Mouse (Mus musculus): Measurements from ENCODE around the gene Col1a1. TPM values are rescaled to one million over a fixed set of nuclear protein-coding genes. Genes with fewer than 3 reads are reported as not detected.

Col1a1 gene
- 869 and 941 TPM in 2 replicates for polyA plus RNA-seq (2015; fragmentation: Nextera tagmentation; extraction: Ambion mirVana)

DNA sequence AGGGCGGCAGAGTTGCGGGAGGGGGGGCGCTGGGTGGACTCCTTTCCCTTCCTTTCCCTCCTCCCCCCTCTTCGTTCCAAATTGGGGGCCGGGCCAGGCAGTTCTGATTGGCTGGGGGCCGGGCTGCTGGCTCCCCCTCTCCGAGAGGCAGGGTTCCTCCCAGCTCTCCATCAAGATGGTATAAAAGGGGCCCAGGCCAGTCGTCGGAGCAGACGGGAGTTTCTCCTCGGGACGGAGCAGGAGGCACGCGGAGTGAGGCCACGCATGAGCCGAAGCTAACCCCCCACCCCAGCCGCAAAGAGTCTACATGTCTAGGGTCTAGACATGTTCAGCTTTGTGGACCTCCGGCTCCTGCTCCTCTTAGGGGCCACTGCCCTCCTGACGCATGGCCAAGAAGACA, at the start of gene Col1a1:
Col1a1 (plus strand) TSS at position 180 of the 400 bp plus-strand sequence.
- Histone ChIP-seq H3K9me3 (ENCODE audit: low read length) (no peaks in the 10 kb centered on the region), H3K36me3 (ENCODE audit: insufficient read depth, low read length) (peaks cover 9% of the 10 kb centered on the region; the same call in 1 of the 2 replicates), H3K27me3 (ENCODE audit: insufficient read depth, low read length) (peaks cover 25% of the 10 kb centered on the region), H3K4me3 (ENCODE audit: low read length) (peak within 1 kb of the TSS; percentile 61), H3K4me1 (ENCODE audit: insufficient read depth, low read length) (peaks cover 41% of the 10 kb centered on the region), H3K9ac (replicated peaks; ENCODE audit: low read length) (peak within 1 kb of the TSS; percentile 78), H3K27ac (ENCODE audit: low read length) (peak within 1 kb of the TSS; percentile 91), H3K4me2 (replicated peaks; ENCODE audit: low read depth, low read length) (peak within 1 kb of the TSS; percentile 84)
- peak; percentile 37 for ATAC-seq (ENCODE audit: low FRiP score, low TSS enrichment)
- 12% methylated on average over 19 of the region's 19 CpGs for WGBS

DNA sequence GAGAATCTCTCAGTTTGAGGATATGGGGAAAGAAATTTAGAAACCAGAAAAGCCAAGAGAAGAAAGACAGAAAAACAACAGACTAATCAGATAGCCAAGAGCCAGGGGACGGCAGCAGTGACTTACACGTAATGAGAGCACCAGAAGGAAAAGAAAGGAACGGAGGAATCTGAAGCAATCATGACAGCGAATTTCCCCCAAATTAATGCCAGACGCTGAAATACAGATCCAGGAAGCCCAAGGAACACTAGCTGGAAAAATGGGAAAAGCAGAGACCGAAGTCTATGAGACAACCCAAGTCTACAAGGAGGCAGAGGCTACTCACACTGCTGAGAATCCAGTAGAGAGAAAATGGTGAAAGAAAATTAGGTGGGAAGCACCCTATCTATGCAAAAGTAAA, 44.9 kb upstream of the Col1a1 start:
- no peak overlapping the region for H3K4me2 ChIP-seq (replicated peaks; ENCODE audit: low read depth, low read length)
- H3K4me1 ChIP-seq (ENCODE audit: insufficient read depth, low read length), result no peaks in the 10 kb centered on the region
- no peaks in the 10 kb centered on the region for H3K36me3 ChIP-seq (ENCODE audit: insufficient read depth, low read length)
- no peak overlapping the region for H3K27ac ChIP-seq (ENCODE audit: low read length)
- no peak overlapping the region for H3K9ac ChIP-seq (replicated peaks; ENCODE audit: low read length)
- H3K9me3 ChIP-seq (ENCODE audit: low read length), result no peaks in the 10 kb centered on the region
- 83% methylated on average over 6 of the region's 6 CpGs for WGBS
- H3K27me3 ChIP-seq (ENCODE audit: insufficient read depth, low read length), result no peaks in the 10 kb centered on the region; the same call in 1 of the 2 replicates
- H3K4me3 ChIP-seq (ENCODE audit: low read length), result no peak overlapping the region
- ATAC-seq (ENCODE audit: low FRiP score, low TSS enrichment), result no peak

DNA sequence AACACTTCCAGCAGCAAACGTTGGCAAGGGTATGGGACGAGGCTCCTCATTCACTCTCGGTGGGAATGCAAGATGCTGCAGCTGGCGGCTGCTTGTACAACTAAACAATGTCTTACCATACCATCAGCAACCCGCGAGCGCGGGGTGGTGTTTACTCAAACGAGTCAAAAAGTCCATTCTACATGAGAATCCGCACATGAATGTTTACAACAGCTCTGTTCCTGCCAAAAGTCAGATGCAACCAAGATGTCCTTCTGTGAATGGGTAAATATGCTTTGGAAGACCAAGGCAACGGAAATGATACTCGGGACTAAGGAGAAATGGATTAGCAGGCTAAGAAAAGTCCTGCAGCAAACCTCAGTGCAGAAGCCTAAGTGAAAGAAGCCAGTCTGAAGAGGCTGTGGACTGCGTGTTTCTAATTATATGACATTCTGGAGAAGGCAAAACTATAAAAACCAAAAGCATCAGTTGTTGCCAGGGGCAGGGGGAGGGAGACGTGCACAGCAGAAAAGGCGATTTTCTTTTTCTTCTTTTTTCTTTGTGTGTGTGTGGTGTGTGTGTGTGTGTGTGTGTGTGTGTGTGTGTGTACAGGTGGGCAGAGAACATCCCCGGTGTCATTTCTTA, 39.2 kb upstream of the Col1a1 start:
- 79% methylated on average over 16 of the region's 16 CpGs for WGBS
- no peak overlapping the region for H3K4me2 ChIP-seq (replicated peaks; ENCODE audit: low read depth, low read length)
- no peak overlapping the region for H3K27ac ChIP-seq (ENCODE audit: low read length)
- H3K36me3 ChIP-seq (ENCODE audit: insufficient read depth, low read length), result no peaks in the 10 kb centered on the region
- H3K9me3 ChIP-seq (ENCODE audit: low read length), result no peaks in the 10 kb centered on the region
- H3K27me3 ChIP-seq (ENCODE audit: insufficient read depth, low read length), result no peaks in the 10 kb centered on the region; the same call in 1 of the 2 replicates
- no peaks in the 10 kb centered on the region for H3K4me1 ChIP-seq (ENCODE audit: insufficient read depth, low read length)
- no peak for ATAC-seq (ENCODE audit: low FRiP score, low TSS enrichment)
- no peak overlapping the region for H3K4me3 ChIP-seq (ENCODE audit: low read length)
- no peak overlapping the region for H3K9ac ChIP-seq (replicated peaks; ENCODE audit: low read length)

DNA sequence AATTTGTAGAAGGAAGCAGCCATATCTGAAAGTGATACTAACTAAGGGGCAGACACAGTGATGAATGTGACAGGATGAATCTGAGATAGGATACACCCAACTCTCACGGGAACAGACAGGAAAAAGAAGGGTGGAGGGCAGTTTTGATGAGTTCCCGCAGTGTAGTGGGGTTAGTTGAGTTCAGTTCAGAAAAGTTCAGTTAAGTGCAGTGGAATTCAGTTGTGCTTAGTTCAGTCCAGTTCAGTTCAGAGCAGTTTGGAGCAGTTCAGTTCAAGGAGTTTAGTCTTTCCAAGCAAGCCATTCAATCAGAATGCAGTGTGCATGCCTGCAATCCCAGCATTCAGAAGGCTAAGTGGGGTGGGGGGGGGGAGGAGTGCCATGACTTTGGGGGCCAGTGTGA, 34.8 kb upstream of the Col1a1 start:
- no peaks in the 10 kb centered on the region for H3K36me3 ChIP-seq (ENCODE audit: insufficient read depth, low read length)
- H3K27ac ChIP-seq (ENCODE audit: low read length), result no peak overlapping the region
- no peaks in the 10 kb centered on the region for H3K27me3 ChIP-seq (ENCODE audit: insufficient read depth, low read length)
- H3K9me3 ChIP-seq (ENCODE audit: low read length), result no peaks in the 10 kb centered on the region
- H3K9ac ChIP-seq (replicated peaks; ENCODE audit: low read length), result no peak overlapping the region
- no peak for ATAC-seq (ENCODE audit: low FRiP score, low TSS enrichment)
- 28% methylated on average over 2 of the region's 2 CpGs for WGBS
- H3K4me3 ChIP-seq (ENCODE audit: low read length), result no peak overlapping the region
- H3K4me1 ChIP-seq (ENCODE audit: insufficient read depth, low read length), result no peaks in the 10 kb centered on the region
- no peak overlapping the region for H3K4me2 ChIP-seq (replicated peaks; ENCODE audit: low read depth, low read length)

DNA sequence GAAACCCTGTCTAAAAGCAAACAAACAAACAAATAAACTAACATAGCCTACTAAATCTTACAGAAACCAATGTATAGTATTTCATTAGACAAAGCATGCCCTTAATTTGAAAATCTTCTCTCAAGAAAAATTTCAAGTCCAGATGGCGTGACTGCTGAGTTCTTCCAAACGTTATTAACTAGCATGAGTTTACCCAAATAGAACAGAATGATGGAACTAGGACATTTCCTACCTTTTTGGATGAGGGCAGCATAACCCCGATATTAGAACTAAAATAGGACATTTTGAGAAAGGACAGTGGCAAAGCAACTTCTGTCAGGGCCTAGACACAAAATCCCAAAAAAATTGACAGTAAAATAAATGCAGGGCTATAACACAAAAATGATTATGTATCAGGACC, 31.7 kb upstream of the Col1a1 start:
- Histone ChIP-seq H3K27ac (ENCODE audit: low read length) (no peak overlapping the region), H3K9me3 (ENCODE audit: low read length) (no peaks in the 10 kb centered on the region), H3K27me3 (ENCODE audit: insufficient read depth, low read length) (no peaks in the 10 kb centered on the region), H3K36me3 (ENCODE audit: insufficient read depth, low read length) (no peaks in the 10 kb centered on the region), H3K4me3 (ENCODE audit: low read length) (no peak overlapping the region), H3K4me1 (ENCODE audit: insufficient read depth, low read length) (no peaks in the 10 kb centered on the region), H3K9ac (replicated peaks; ENCODE audit: low read length) (no peak overlapping the region), H3K4me2 (replicated peaks; ENCODE audit: low read depth, low read length) (no peak overlapping the region)
- ATAC-seq (ENCODE audit: low FRiP score, low TSS enrichment), result no peak
- WGBS, result 91% methylated on average over 3 of the region's 3 CpGs

DNA sequence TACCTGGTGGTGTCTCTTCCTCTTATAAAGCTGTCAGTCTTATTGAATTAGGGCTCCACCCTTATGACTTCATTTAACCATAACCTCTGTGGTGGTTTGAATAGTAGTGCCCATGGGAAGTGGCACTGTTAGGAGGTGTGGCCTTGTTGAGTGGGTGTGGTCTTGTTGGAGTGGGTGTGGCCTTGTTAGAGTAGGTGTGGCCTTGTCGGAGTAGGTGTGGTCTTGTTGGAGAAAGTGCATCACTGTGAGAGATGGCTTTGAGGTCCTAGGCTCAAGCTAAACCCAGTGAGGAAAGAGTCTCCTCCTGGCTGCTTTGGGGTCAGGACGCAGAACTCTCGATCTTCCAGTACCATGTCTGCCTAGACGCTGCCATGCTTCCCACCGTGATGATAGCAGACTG, 25.1 kb upstream of the Col1a1 start:
- no peak overlapping the region for H3K4me3 ChIP-seq (ENCODE audit: low read length)
- H3K36me3 ChIP-seq (ENCODE audit: insufficient read depth, low read length), result no peaks in the 10 kb centered on the region
- no peaks in the 10 kb centered on the region for H3K27me3 ChIP-seq (ENCODE audit: insufficient read depth, low read length)
- no peak overlapping the region for H3K4me2 ChIP-seq (replicated peaks; ENCODE audit: low read depth, low read length)
- H3K4me1 ChIP-seq (ENCODE audit: insufficient read depth, low read length), result peaks cover 5% of the 10 kb centered on the region
- WGBS, result 86% methylated on average over 5 of the region's 5 CpGs
- H3K27ac ChIP-seq (ENCODE audit: low read length), result no peak overlapping the region
- H3K9me3 ChIP-seq (ENCODE audit: low read length), result no peaks in the 10 kb centered on the region
- H3K9ac ChIP-seq (replicated peaks; ENCODE audit: low read length), result no peak overlapping the region
- no peak for ATAC-seq (ENCODE audit: low FRiP score, low TSS enrichment)

DNA sequence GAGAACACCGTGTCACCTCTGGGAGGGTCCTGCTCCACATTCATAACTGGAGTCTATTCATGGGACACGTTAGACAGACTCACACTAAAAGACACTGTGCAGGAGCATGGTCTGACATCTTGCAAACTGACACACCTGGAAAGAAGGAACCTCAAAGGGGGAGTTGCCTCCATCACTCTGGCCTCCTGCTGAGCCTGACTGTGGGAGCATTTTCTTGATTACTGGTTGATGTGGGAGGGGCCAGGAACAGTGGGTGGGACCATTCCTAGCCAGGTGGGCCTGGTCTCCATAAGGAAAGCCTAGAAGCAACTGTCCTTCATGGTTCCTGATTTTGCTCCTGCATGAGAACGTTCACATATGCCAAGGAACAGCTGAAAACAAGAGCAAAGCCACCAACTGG, 23.5 kb upstream of the Col1a1 start:
- no peaks in the 10 kb centered on the region for H3K9me3 ChIP-seq (ENCODE audit: low read length)
- no peak for ATAC-seq (ENCODE audit: low FRiP score, low TSS enrichment)
- WGBS, result 66% methylated on average over 3 of the region's 3 CpGs
- no peak overlapping the region for H3K4me3 ChIP-seq (ENCODE audit: low read length)
- no peak overlapping the region for H3K4me2 ChIP-seq (replicated peaks; ENCODE audit: low read depth, low read length)
- no peaks in the 10 kb centered on the region for H3K36me3 ChIP-seq (ENCODE audit: insufficient read depth, low read length)
- no peak overlapping the region for H3K9ac ChIP-seq (replicated peaks; ENCODE audit: low read length)
- no peak overlapping the region for H3K27ac ChIP-seq (ENCODE audit: low read length)
- H3K4me1 ChIP-seq (ENCODE audit: insufficient read depth, low read length), result peaks cover 11% of the 10 kb centered on the region
- no peaks in the 10 kb centered on the region for H3K27me3 ChIP-seq (ENCODE audit: insufficient read depth, low read length)

DNA sequence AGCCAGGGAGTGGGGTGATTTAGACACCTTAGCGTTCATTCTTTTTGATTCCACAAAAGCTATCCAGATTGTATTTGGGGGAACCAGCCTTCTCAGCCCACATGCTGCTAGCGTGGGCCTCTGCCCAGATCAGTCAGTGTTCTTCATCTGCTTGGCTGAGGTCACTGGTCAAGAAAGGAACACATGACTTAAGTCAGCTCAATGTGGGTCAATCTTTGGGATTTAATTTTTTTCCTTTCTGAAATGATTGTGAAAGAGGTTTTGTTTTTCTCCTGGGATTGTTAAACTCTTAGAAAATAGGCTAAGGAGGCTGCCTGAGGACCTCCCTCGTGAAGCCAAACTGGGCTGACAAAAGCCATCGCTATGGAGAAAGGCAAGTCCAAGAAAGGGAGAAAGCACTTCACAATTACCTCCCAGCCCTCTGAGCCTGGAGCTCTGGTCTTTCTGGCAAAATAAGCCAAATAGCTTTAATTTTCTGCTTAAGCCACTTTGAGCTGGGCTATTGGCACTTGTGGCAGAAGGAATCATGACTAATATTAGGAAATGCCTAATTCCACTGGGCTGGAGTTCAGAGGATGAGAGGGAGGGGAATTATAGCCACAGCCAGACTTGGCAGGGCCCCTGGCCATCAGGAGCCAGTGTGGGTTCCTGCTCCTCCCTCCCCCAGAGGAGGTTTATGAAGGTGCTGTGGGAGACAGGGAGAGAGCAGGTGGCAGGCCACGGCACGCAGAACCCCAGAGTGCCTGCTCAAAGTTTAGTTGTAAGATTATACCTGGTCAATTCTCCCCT, 22.5 kb upstream of the Col1a1 start:
- no peak overlapping the region for H3K27ac ChIP-seq (ENCODE audit: low read length)
- no peaks in the 10 kb centered on the region for H3K9me3 ChIP-seq (ENCODE audit: low read length)
- H3K27me3 ChIP-seq (ENCODE audit: insufficient read depth, low read length), result no peaks in the 10 kb centered on the region
- no peak overlapping the region for H3K4me2 ChIP-seq (replicated peaks; ENCODE audit: low read depth, low read length)
- H3K36me3 ChIP-seq (ENCODE audit: insufficient read depth, low read length), result no peaks in the 10 kb centered on the region
- no peak overlapping the region for H3K4me3 ChIP-seq (ENCODE audit: low read length)
- no peak for ATAC-seq (ENCODE audit: low FRiP score, low TSS enrichment)
- H3K4me1 ChIP-seq (ENCODE audit: insufficient read depth, low read length), result peaks cover 11% of the 10 kb centered on the region
- 67% methylated on average over 6 of the region's 6 CpGs for WGBS
- H3K9ac ChIP-seq (replicated peaks; ENCODE audit: low read length), result no peak overlapping the region

DNA sequence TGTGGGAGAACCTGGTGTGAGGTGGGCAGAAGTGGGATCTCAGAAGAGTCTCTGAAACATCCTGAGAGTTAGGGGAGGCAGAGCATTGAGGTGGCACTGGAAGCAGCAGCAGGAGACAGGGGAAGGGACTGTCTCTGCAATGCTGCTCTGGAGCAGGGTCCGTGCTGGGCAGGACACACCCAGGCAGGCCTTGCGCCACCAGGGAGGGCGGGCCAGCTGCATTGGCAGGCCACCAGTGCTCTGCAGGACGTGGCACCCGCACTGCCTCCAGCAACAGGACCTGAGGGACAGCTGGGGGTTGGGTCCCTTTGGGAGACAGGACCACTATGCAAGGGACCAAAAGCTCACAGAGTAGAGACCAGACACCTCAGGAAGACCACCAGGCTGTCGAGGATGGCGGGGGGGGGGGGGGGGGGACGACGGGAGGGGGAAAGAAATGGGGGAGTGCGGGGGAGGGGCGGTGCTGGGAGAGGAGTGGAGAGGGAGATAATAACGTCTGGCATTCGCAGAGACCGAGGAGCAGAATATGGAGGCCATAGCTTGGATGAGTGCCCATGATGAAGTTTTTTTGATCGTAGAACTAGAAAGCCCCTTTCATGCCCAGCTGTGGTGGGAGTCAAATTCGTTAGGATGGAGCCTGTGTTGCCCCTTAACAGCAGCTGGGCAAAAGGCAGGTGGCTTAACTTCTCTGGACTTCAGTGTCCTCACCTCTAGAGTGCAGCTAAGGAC, 20.2 kb upstream of the Col1a1 start:
- Histone ChIP-seq H3K9ac (replicated peaks; ENCODE audit: low read length) (no peak overlapping the region), H3K27me3 (ENCODE audit: insufficient read depth, low read length) (no peaks in the 10 kb centered on the region), H3K4me2 (replicated peaks; ENCODE audit: low read depth, low read length) (no peak overlapping the region), H3K4me3 (ENCODE audit: low read length) (no peak overlapping the region), H3K27ac (ENCODE audit: low read length) (no peak overlapping the region), H3K4me1 (ENCODE audit: insufficient read depth, low read length) (peaks cover 11% of the 10 kb centered on the region), H3K36me3 (ENCODE audit: insufficient read depth, low read length) (no peaks in the 10 kb centered on the region), H3K9me3 (ENCODE audit: low read length) (no peaks in the 10 kb centered on the region)
- peak; percentile 61 for ATAC-seq (ENCODE audit: low FRiP score, low TSS enrichment)
- WGBS, result 29% methylated on average over 11 of the region's 16 CpGs
